8 mouse cellular contexts compared by ENCODE assay signal in the genomic region with DNA sequence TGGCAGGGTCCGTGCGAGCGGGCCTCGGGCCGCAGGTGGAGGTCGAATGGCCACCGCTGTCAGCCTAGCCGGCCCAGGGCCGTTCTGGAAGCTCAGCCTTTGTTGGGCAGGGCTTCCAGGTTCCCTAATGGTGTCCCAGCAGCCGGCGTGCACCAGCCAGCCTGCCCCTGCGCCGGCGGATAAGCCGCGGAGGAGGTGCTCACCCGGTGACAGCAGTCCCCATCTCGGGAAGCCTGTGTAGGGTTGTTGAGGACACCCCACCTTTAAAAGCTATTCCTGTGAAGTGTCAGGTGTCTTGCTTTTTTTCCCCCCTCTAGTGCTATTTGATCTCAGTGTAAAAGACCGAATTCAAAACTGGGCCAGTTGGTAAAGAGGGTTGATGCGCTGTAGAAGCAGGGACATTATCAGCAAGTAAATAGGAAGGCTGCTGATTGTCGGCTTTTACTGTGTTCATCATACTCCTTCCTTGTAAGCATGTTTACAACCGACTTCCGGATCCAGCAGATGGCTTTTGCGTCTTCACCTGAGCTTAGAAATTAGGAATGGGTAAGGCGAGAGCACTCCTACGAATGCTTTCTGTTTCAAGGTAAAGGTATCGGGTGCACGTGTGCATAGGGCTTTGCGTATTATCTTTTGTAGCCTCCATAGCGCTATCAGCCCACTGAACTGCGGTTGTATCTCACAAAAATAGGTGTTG. TPM values are rescaled to one million over a fixed set of nuclear protein-coding genes. Genes with fewer than 3 reads are reported as not detected.
DNase-seq lines count a peak whose midpoint lies in the region; ATAC-seq lines count a peak whose summit lies in the region.

No protein-coding gene starts in this region.

- H3K4me1 ChIP-seq in neural tube, embryonic 11.5 days (ENCODE audit: control insufficient read depth, insufficient read depth, low read length) = peaks cover 4% of the 10 kb centered on the region; the same call in 1 of the 2 replicates
- H3K4me1 ChIP-seq in forebrain, embryonic 10.5 days = peaks cover 20% of the 10 kb centered on the region
- H3K4me1 ChIP-seq in liver, embryonic 11.5 days (replicated peaks; ENCODE audit: control insufficient read depth, insufficient read depth, low read length) = peaks cover 17% of the 10 kb centered on the region
- peaks cover 13% of the 10 kb centered on the region for H3K4me1 ChIP-seq in stomach, embryonic 14.5 days (ENCODE audit: control insufficient read depth, insufficient read depth, low read length)

- H3K36me3 ChIP-seq in neural tube, embryonic 11.5 days (ENCODE audit: control insufficient read depth, insufficient read depth, low read length) = no peaks in the 10 kb centered on the region
- no peaks in the 10 kb centered on the region for H3K36me3 ChIP-seq in forebrain, embryonic 10.5 days (replicated peaks)
- no peaks in the 10 kb centered on the region for H3K36me3 ChIP-seq in liver, embryonic 11.5 days (ENCODE audit: control insufficient read depth, insufficient read depth, low read length)
- H3K36me3 ChIP-seq in stomach, embryonic 14.5 days (ENCODE audit: control insufficient read depth, insufficient read depth, low read length) = no peaks in the 10 kb centered on the region; the same call in 1 of the 2 replicates

- peak overlapping the region; percentile 59 for H3K4me2 ChIP-seq in neural tube, embryonic 11.5 days (ENCODE audit: low read depth)
- H3K4me2 ChIP-seq in liver, embryonic 11.5 days = peak overlapping the region; percentile 99
- H3K4me2 ChIP-seq in stomach, embryonic 14.5 days (replicated peaks; ENCODE audit: low read depth, low read length) = peak overlapping the region; percentile 94

- 11% methylated on average over 31 of the region's 31 CpGs for WGBS in neural tube, embryonic 11.5 days
- 13% methylated on average over 31 of the region's 31 CpGs for WGBS in forebrain, embryonic 10.5 days
- WGBS in liver, embryonic 11.5 days = 9% methylated on average over 31 of the region's 31 CpGs
- whole genome bisulfite sequencing in stomach, embryonic 14.5 days = 8% methylated on average over 31 of the region's 31 CpGs

- DNase-seq in cerebellum, adult 11 months = peak; percentile 22
- no peak for DNase-seq in cerebellum, postnatal 4 days (ENCODE audit: low spot score in 2 of 2)
- DNase-seq in neural tube, embryonic 11.5 days (ENCODE audit: low spot score) = no peak
- DNase-seq in neural tube, embryonic 10.5 days (ENCODE audit: extremely low spot score, low spot score) = no peak
- no peak for DNase-seq in forebrain, embryonic 10.5 days (ENCODE audit: extremely low spot score, low spot score)
- DNase-seq in liver, embryonic 11.5 days (ENCODE audit: low spot score) = peak; percentile 76
- no peak for DNase-seq in cerebellum, postnatal 10 days

- peak overlapping the region; percentile 63 for H3K9ac ChIP-seq in neural tube, embryonic 11.5 days (ENCODE audit: low read length)
- peak overlapping the region; percentile 89 for H3K9ac ChIP-seq in liver, embryonic 11.5 days (ENCODE audit: low read depth, low read length)
- peak overlapping the region; percentile 67; the same call in 1 of the 2 replicates for H3K9ac ChIP-seq in stomach, embryonic 14.5 days (replicated peaks; ENCODE audit: low read depth, low read length)

- H3K9me3 ChIP-seq in neural tube, embryonic 11.5 days (ENCODE audit: control insufficient read depth, low read length) = no peaks in the 10 kb centered on the region
- H3K9me3 ChIP-seq in forebrain, embryonic 10.5 days = no peaks in the 10 kb centered on the region
- no peaks in the 10 kb centered on the region for H3K9me3 ChIP-seq in liver, embryonic 11.5 days (ENCODE audit: control insufficient read depth, low read length)
- H3K9me3 ChIP-seq in stomach, embryonic 14.5 days (ENCODE audit: control insufficient read depth, low read depth, low read length) = no peaks in the 10 kb centered on the region

- no peak overlapping the region for H3K27ac ChIP-seq in neural tube, embryonic 11.5 days (ENCODE audit: low read depth, low read length)
- peak overlapping the region; percentile 85 for H3K27ac ChIP-seq in forebrain, embryonic 10.5 days
- H3K27ac ChIP-seq in liver, embryonic 11.5 days (ENCODE audit: low read depth, low read length) = peak overlapping the region; percentile 77
- H3K27ac ChIP-seq in stomach, embryonic 14.5 days (ENCODE audit: low read length) = peak overlapping the region; percentile 55; the same call in 1 of the 2 replicates

- peak overlapping the region; percentile 65 for H3K4me3 ChIP-seq in neural tube, embryonic 11.5 days (ENCODE audit: low read depth, low read length)
- peak overlapping the region; percentile 74 for H3K4me3 ChIP-seq in forebrain, embryonic 10.5 days
- peak overlapping the region; percentile 87 for H3K4me3 ChIP-seq in liver, embryonic 11.5 days (ENCODE audit: low read depth, low read length)
- H3K4me3 ChIP-seq in stomach, embryonic 14.5 days (ENCODE audit: low read depth, low read length) = peak overlapping the region; percentile 77

- no peak; the same call in 1 of the 2 replicates for ATAC-seq in neural tube, embryonic 11.5 days (ENCODE audit: insufficient read depth, low FRiP score, low TSS enrichment)
- peak; percentile 50 for ATAC-seq in liver, embryonic 11.5 days (replicated peaks; ENCODE audit: low FRiP score)
- ATAC-seq in stomach, embryonic 14.5 days (ENCODE audit: insufficient number of reproducible peaks, insufficient read depth, low FRiP score, low read depth) = no peak

- peaks cover 6% of the 10 kb centered on the region; the same call in 1 of the 2 replicates for H3K27me3 ChIP-seq in neural tube, embryonic 11.5 days (ENCODE audit: control insufficient read depth, insufficient read depth, low read length)
- H3K27me3 ChIP-seq in forebrain, embryonic 10.5 days (ENCODE audit: poor library complexity, severe bottlenecking) = peaks cover 38% of the 10 kb centered on the region
- H3K27me3 ChIP-seq in liver, embryonic 11.5 days (replicated peaks; ENCODE audit: control insufficient read depth, insufficient read depth, low read length) = no peaks in the 10 kb centered on the region
- H3K27me3 ChIP-seq in stomach, embryonic 14.5 days (ENCODE audit: control insufficient read depth, insufficient read depth, low read length) = no peaks in the 10 kb centered on the region

RNA-seq across cellular contexts. Expression of gene Dop1b, which starts 0.6 kb away (rescaled TPM):
- 16.5 and 24.4 TPM in 2 replicates for polyA plus RNA-seq in neural tube, embryonic 11.5 days (2014; fragmentation: Nextera tagmentation; extraction: Ambion mirVana)
- polyA plus RNA-seq in forebrain, embryonic 10.5 days (2016; fragmentation: Nextera tagmentation; extraction: Ambion mirVana) = 5.5 and 6.5 TPM in 2 replicates
- polyA plus RNA-seq in liver, embryonic 11.5 days (2014; fragmentation: Nextera tagmentation; extraction: Ambion mirVana) = 18.1 and 19.1 TPM in 2 replicates
- polyA plus RNA-seq in stomach, embryonic 14.5 days (2014; fragmentation: Nextera tagmentation; extraction: Ambion mirVana) = 20.4 and 24.7 TPM in 2 replicates

RNA-seq across cellular contexts. Expression of gene Cbr3, which starts 29.3 kb away (rescaled TPM):
- polyA plus RNA-seq in neural tube, embryonic 11.5 days (2014; fragmentation: Nextera tagmentation; extraction: Ambion mirVana) = 0.69 and 1.7 TPM in 2 replicates
- polyA plus RNA-seq in forebrain, embryonic 10.5 days (2016; fragmentation: Nextera tagmentation; extraction: Ambion mirVana) = 0.62 and 0.92 TPM in 2 replicates
- 0.16 and 0.33 TPM in 2 replicates for polyA plus RNA-seq in liver, embryonic 11.5 days (2014; fragmentation: Nextera tagmentation; extraction: Ambion mirVana)
- 13.8 and 15.1 TPM in 2 replicates for polyA plus RNA-seq in stomach, embryonic 14.5 days (2014; fragmentation: Nextera tagmentation; extraction: Ambion mirVana)

Comparison
In these comparisons a context has a peak if more than half of its experiments do, and no peak if none do; other contexts are left out.
1. DNase-seq: peak in cerebellum, adult 11 months (single experiment) and liver, embryonic 11.5 days (single experiment); none in cerebellum, postnatal 4 days (0 of 2), neural tube, embryonic 11.5 days (single experiment), neural tube, embryonic 10.5 days (single experiment), forebrain, embryonic 10.5 days (single experiment) and cerebellum, postnatal 10 days (0 of 2).
2. Peak in every context shown above with its lines, with median percentiles within 50 percentile points of each other: H3K4me2 ChIP-seq, H3K4me3 ChIP-seq and H3K9ac ChIP-seq.